Mouse (Mus musculus) G1E (cell line): Measurements from ENCODE around the gene Fancf.

Source experiments
- CTCF ChIP-seq: IDR thresholded peaks from 2 replicates; pipeline ENCODE4 v1.5.1; 2012; ENCODE audit warnings: low read depth, low read length, inconsistent platforms, mixed read lengths
- GATA1 ChIP-seq: IDR thresholded peaks from 2 replicates; pipeline ENCODE4 v1.6.1; 2012; ENCODE audit warnings: borderline replicate concordance, low read length, inconsistent platforms, mixed read lengths
- POLR2AphosphoS5 ChIP-seq: IDR thresholded peaks from 2 replicates; pipeline ENCODE4 v1.6.1; 2012; ENCODE audit warnings: low read depth, low read length, inconsistent platforms; ENCODE audit not compliant: insufficient replicate concordance
- TAL1 ChIP-seq: conservative IDR thresholded peaks from 2 replicates; pipeline ENCODE4 v1.6.1; 2012; ENCODE audit warnings: low read depth, low read length, inconsistent platforms, mixed read lengths

DNA sequence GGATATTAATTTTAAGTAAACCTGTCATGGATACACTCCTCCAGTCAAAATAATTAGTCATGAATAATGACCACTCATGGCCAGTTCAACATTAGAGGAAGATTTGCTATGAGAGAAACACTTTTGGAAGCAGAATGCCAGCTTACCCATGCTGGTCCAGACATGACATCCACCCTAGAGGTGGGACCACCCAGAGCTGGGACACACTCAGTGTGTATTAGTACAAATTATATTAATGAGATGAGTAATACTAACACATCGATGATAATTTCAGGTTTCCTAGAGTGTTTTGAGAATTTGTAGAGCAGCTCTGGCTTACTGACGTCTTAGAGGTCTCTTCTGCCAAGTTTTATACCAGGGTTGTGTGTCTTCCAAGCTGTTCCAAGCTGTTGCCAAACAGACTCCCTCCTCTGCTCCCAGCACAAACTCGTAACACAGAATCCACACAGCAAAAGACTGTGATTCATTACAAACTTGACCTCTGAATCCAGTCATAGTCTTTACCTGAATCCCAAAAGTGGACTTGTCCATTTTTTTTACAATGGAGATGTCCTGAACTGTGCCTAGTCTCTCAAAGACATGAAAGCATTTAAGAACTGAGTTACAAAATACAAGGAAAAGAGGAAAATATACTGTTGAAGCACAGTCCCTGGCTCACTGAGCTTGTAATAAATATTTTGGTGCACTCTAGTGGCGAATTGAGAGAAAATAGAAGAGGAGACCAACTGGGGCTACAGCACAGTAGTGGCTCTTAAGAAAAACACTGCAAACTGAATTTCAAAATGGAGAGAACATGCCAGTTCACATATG, 46.4 kb downstream of the Fancf start:
- TF ChIP-seq CTCF, result no peak
- no peak for TF ChIP-seq POLR2AphosphoS5
- no peak for TF ChIP-seq TAL1
- TF ChIP-seq GATA1, result no peak
